Mouse (Mus musculus) forebrain, embryonic 12.5 days (tissue): ENCODE measurements around the gene Acvr1b. TPM values are rescaled to one million over a fixed set of nuclear protein-coding genes. Genes with fewer than 3 reads are reported as not detected.

ENCODE experiments used
- ATAC-seq: fragments of 200-750 bp; cut with Nextera tagmentation; 2 replicates; pipeline ENCODE4 v1.8.0; 2017; ENCODE audit warnings: moderate TSS enrichment; ENCODE audit not compliant: low FRiP score
- H3K27ac ChIP-seq: fragments of 300-500 bp; sonication (generic); 2 replicates; pipeline ENCODE4 v1.5.1; 2016; ENCODE audit warnings: mild to moderate bottlenecking
- H3K27me3 ChIP-seq: fragments of 300-500 bp; sonication (generic); 2 replicates; pipeline ENCODE4 v1.6.1; 2016; ENCODE audit warnings: mild to moderate bottlenecking
- H3K36me3 ChIP-seq: fragments of 300-500 bp; sonication (generic); replicated peaks from 2 replicates; pipeline ENCODE4 v1.6.1; 2016; ENCODE audit warnings: mild to moderate bottlenecking
- H3K4me1 ChIP-seq: fragments of 300-500 bp; sonication (generic); 2 replicates; pipeline ENCODE4 v1.6.1; 2016
- H3K4me2 ChIP-seq: fragments of 300-500 bp; sonication (generic); 2 replicates; pipeline ENCODE4 v1.6.1; 2016; ENCODE audit warnings: mild to moderate bottlenecking, moderate library complexity
- H3K4me3 ChIP-seq: fragments of 300-500 bp; sonication (generic); replicated peaks from 2 replicates; pipeline ENCODE4 v1.5.1; 2016; ENCODE audit warnings: mild to moderate bottlenecking
- H3K9ac ChIP-seq: fragments of 300-500 bp; sonication (generic); 2 replicates; pipeline ENCODE4 v1.6.1; 2016; ENCODE audit warnings: mild to moderate bottlenecking
- H3K9me3 ChIP-seq: fragments of 300-500 bp; sonication (generic); 2 replicates; pipeline ENCODE4 v1.6.1; 2016
- WGBS: fragments of 180-500 bp; shearing (Covaris S2); methylation state at CpG from one replicate; pipeline ENCODE4 v1.1.7; 2016; 5-methylcytosine and 5-hydroxymethylcytosine counted together
- polyA plus RNA-seq: library from polyadenylated mRNA; unstranded; fragments of >200 nt; fragmentation: Nextera tagmentation; extraction: Ambion mirVana; gene quantifications from 2 replicates; pipeline ENCODE4 v1.2.1, GENCODE M21; 2016

The Acvr1b gene
- polyA plus RNA-seq, 1 experiment from 2014 or later: 18.4 TPM

- ATAC-seq: no peak
- peaks cover 30% of the 10 kb centered on the region for H3K4me1 ChIP-seq
- no peak overlapping the region for H3K9ac ChIP-seq
- 63% methylated on average over 6 of the region's 6 CpGs for WGBS
- no peak overlapping the region for H3K27ac ChIP-seq
- no peaks in the 10 kb centered on the region for H3K36me3 ChIP-seq
- H3K4me3 ChIP-seq: no peak overlapping the region
- no peaks in the 10 kb centered on the region; the same call in 1 of the 2 replicates for H3K27me3 ChIP-seq
- H3K4me2 ChIP-seq: no peak overlapping the region
- H3K9me3 ChIP-seq: no peaks in the 10 kb centered on the region
Measured at GRCm38 (mm10) chr15:101148604-101149003, 25.3 kb upstream of the Acvr1b start.

- no peaks in the 10 kb centered on the region; the same call in 1 of the 2 replicates for H3K27me3 ChIP-seq
- H3K4me3 ChIP-seq: no peak overlapping the region
- ATAC-seq: no peak
- H3K9ac ChIP-seq: no peak overlapping the region
- H3K36me3 ChIP-seq: no peaks in the 10 kb centered on the region
- 78% methylated on average over 9 of the region's 9 CpGs for WGBS
- H3K4me2 ChIP-seq: no peak overlapping the region
- H3K27ac ChIP-seq: no peak overlapping the region
- H3K4me1 ChIP-seq: peaks cover 13% of the 10 kb centered on the region; the same call in 1 of the 2 replicates
- H3K9me3 ChIP-seq: peaks cover 2% of the 10 kb centered on the region; the same call in 1 of the 2 replicates
Measured at GRCm38 (mm10) chr15:101151409-101152261, 22.2 kb upstream of the Acvr1b start.

GRCm38 (mm10) chr15:101154700-101155616, 18.9 kb upstream of the Acvr1b start:
- WGBS: 80% methylated on average over 7 of the region's 7 CpGs
- H3K9ac ChIP-seq: no peak overlapping the region

GRCm38 (mm10) chr15:101160128-101160527, 13.7 kb upstream of the Acvr1b start:
- peaks cover 8% of the 10 kb centered on the region; the same call in 1 of the 2 replicates for H3K9me3 ChIP-seq
- peaks cover 47% of the 10 kb centered on the region for H3K4me1 ChIP-seq
- 21% methylated on average over 1 of the region's 1 CpGs for WGBS
- H3K27ac ChIP-seq: peak overlapping the region; percentile 86
- no peaks in the 10 kb centered on the region for H3K36me3 ChIP-seq
- ATAC-seq: no peak
- no peak overlapping the region for H3K9ac ChIP-seq
- no peaks in the 10 kb centered on the region for H3K27me3 ChIP-seq
- H3K4me3 ChIP-seq: peak overlapping the region; percentile 14; the same call in 1 of the 2 replicates
- H3K4me2 ChIP-seq: peak overlapping the region; percentile 44

More at GRCm38 (mm10) chr15:101154700-101155616, 18.9 kb upstream of the Acvr1b start:
- Histone ChIP-seq H3K4me3 (no peak overlapping the region), H3K9me3 (peaks cover 8% of the 10 kb centered on the region; the same call in 1 of the 2 replicates), H3K27ac (no peak overlapping the region), H3K4me2 (no peak overlapping the region), H3K4me1 (peaks cover 7% of the 10 kb centered on the region), H3K27me3 (no peaks in the 10 kb centered on the region; the same call in 1 of the 2 replicates), H3K36me3 (no peaks in the 10 kb centered on the region)
- no peak for ATAC-seq

- H3K27me3 ChIP-seq: no peaks in the 10 kb centered on the region
- no peaks in the 10 kb centered on the region for H3K36me3 ChIP-seq
- peak overlapping the region; percentile 86 for H3K27ac ChIP-seq
- H3K4me1 ChIP-seq: peaks cover 47% of the 10 kb centered on the region
- 15% methylated on average over 6 of the region's 7 CpGs for WGBS
- peak overlapping the region; percentile 44 for H3K4me2 ChIP-seq
- peak overlapping the region; percentile 14; the same call in 1 of the 2 replicates for H3K4me3 ChIP-seq
- no peak overlapping the region for H3K9ac ChIP-seq
- H3K9me3 ChIP-seq: peaks cover 8% of the 10 kb centered on the region; the same call in 1 of the 2 replicates
- ATAC-seq: peak; percentile 86
Measured at GRCm38 (mm10) chr15:101160591-101160990, 13.3 kb upstream of the Acvr1b start.

GRCm38 (mm10) chr15:101161534-101161933, 12.3 kb upstream of the Acvr1b start:
- peaks cover 7% of the 10 kb centered on the region; the same call in 1 of the 2 replicates for H3K9me3 ChIP-seq
- H3K36me3 ChIP-seq: no peaks in the 10 kb centered on the region
- no peak for ATAC-seq
- H3K9ac ChIP-seq: no peak overlapping the region
- peaks cover 47% of the 10 kb centered on the region for H3K4me1 ChIP-seq
- WGBS: 74% methylated on average over 7 of the region's 7 CpGs
- no peak overlapping the region; the same call in 1 of the 2 replicates for H3K27ac ChIP-seq
- no peaks in the 10 kb centered on the region for H3K27me3 ChIP-seq
- H3K4me3 ChIP-seq: no peak overlapping the region
- H3K4me2 ChIP-seq: no peak overlapping the region

- no peak overlapping the region for H3K4me3 ChIP-seq
- H3K27me3 ChIP-seq: no peaks in the 10 kb centered on the region
- H3K4me1 ChIP-seq: peaks cover 47% of the 10 kb centered on the region
- H3K27ac ChIP-seq: peak overlapping the region; percentile 67; the same call in 1 of the 2 replicates
- no peaks in the 10 kb centered on the region for H3K9me3 ChIP-seq
- H3K9ac ChIP-seq: no peak overlapping the region; the same call in 1 of the 2 replicates
- WGBS: 47% methylated on average over 15 of the region's 15 CpGs
- H3K4me2 ChIP-seq: no peak overlapping the region
- no peak for ATAC-seq
- no peaks in the 10 kb centered on the region for H3K36me3 ChIP-seq
Measured at GRCm38 (mm10) chr15:101163056-101163458, 10.8 kb upstream of the Acvr1b start.

- Histone ChIP-seq H3K27ac (peak overlapping the region; percentile 67; the same call in 1 of the 2 replicates), H3K4me1 (peaks cover 47% of the 10 kb centered on the region), H3K9ac (no peak overlapping the region), H3K4me3 (no peak overlapping the region), H3K9me3 (no peaks in the 10 kb centered on the region), H3K27me3 (no peaks in the 10 kb centered on the region), H3K36me3 (no peaks in the 10 kb centered on the region), H3K4me2 (no peak overlapping the region)
- WGBS: 54% methylated on average over 5 of the region's 5 CpGs
- ATAC-seq: no peak
Measured at GRCm38 (mm10) chr15:101163854-101164253, 10.0 kb upstream of the Acvr1b start.

GRCm38 (mm10) chr15:101164291-101164690, 9.6 kb upstream of the Acvr1b start:
- Histone ChIP-seq H3K4me3 (no peak overlapping the region), H3K36me3 (no peaks in the 10 kb centered on the region), H3K27me3 (no peaks in the 10 kb centered on the region), H3K9me3 (no peaks in the 10 kb centered on the region), H3K4me1 (peaks cover 47% of the 10 kb centered on the region), H3K9ac (no peak overlapping the region), H3K27ac (no peak overlapping the region), H3K4me2 (no peak overlapping the region)
- no peak for ATAC-seq
- 69% methylated on average over 5 of the region's 5 CpGs for WGBS

GRCm38 (mm10) chr15:101165658-101166437, 8.0 kb upstream of the Acvr1b start:
- Histone ChIP-seq H3K27me3 (no peaks in the 10 kb centered on the region), H3K4me2 (no peak overlapping the region), H3K27ac (no peak overlapping the region), H3K4me3 (no peak overlapping the region), H3K9ac (no peak overlapping the region), H3K36me3 (no peaks in the 10 kb centered on the region), H3K9me3 (no peaks in the 10 kb centered on the region), H3K4me1 (peaks cover 31% of the 10 kb centered on the region)
- ATAC-seq: no peak
- 78% methylated on average over 16 of the region's 16 CpGs for WGBS

GRCm38 (mm10) chr15:101167553-101167952, 6.3 kb upstream of the Acvr1b start:
- Histone ChIP-seq H3K36me3 (no peaks in the 10 kb centered on the region), H3K27me3 (peaks cover 9% of the 10 kb centered on the region), H3K27ac (no peak overlapping the region), H3K9me3 (no peaks in the 10 kb centered on the region), H3K4me2 (no peak overlapping the region), H3K9ac (no peak overlapping the region), H3K4me3 (no peak overlapping the region), H3K4me1 (peaks cover 19% of the 10 kb centered on the region)
- no peak for ATAC-seq
- WGBS: 67% methylated on average over 11 of the region's 11 CpGs
